Mouse (Mus musculus) cerebellum, adult 9-11 months (tissue): ENCODE data around the gene Tns2.
"Not testable (repeated sequence)": the region's sequence is repeated elsewhere in the genome, so short reads cannot be mapped to it uniquely, and the experiment has no call there.

ENCODE experiments used
- DNase-seq: peaks from one replicate; pipeline ENCODE4 v3.0.0; 2022

The Tns2 gene

DNA sequence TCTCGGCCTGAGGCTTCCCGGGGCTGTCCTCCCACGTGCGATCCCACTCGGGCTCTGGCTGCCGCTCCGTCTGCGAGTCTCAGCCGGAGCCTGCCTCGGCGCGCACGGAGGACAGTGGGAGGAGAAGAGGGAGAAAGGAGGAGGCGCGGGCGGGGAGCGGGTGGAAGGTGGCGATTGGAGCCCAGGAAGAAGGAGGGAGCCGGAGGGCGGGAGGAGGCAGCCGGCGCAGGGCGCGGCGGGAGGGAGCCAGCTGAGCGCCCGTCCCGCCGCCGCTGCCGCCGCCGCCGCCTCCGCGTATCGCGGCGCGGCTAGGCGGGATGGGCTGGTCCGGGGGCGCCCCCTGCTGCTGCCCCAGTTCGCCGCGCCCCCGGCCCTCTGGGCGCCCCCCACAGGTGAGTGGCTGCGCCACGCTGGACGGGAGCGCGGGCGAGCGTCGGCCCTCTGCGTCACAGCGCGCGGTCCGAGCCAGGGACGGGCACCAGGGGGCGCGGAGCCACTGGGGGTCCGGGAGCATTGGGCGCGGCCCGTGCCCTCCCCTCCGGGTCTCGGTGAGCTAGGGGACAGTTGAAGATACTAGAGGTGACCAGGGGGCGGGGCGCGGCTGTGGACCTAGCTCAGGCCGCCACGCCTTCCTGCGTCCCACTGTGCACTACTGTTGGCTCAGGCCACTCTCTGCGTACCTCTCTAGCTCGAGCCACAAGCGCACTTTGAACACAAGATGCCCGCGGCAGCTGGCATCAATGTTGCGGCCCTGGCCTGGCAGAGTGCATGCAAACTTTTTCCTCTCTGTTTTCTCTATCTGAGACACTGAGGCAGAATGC lies at the start of gene Tns2:
Gene Tns2, plus strand, starts transcription at position 253 of the 821 bp plus-strand sequence.
- peak; percentile 76 for DNase-seq

DNA sequence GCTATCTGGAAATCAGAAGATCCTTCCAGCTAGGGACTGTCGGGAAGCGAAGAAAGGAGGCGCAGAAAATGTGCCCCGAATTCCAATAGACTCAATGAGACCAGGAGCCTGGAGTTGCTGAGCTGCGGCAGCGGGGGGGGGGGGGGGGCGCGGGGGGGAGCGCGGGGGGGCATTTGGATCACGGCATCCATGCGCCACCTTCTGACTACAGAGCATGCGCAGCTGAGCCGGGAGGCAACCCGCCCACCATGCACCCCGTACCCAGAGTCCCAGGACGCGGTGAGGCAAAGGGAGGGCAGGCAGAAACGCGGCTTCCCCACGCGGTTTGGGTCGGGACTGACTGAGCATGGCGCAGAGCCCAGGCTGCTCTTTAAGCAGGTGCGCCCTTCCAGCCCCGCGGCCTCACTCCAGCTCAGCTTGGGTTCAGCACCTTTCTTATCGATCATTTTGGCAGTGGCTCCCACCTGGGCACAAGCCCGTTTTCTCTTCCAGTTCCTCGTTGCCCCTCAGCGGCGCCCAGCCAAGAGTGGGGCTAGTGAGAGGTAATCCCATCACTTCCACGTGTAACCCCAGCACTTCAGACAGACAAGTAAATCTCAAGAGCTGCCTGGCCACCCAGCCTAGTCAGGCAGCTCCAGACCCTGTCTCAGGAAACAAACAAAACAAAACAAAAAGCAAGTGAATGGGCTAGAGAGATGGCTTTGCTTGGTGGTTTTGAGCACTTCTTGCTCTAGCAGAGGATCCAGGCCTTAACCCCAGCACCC lies 48.1 kb upstream of the Tns2 start:
- DNase-seq = peak; percentile 29

DNA sequence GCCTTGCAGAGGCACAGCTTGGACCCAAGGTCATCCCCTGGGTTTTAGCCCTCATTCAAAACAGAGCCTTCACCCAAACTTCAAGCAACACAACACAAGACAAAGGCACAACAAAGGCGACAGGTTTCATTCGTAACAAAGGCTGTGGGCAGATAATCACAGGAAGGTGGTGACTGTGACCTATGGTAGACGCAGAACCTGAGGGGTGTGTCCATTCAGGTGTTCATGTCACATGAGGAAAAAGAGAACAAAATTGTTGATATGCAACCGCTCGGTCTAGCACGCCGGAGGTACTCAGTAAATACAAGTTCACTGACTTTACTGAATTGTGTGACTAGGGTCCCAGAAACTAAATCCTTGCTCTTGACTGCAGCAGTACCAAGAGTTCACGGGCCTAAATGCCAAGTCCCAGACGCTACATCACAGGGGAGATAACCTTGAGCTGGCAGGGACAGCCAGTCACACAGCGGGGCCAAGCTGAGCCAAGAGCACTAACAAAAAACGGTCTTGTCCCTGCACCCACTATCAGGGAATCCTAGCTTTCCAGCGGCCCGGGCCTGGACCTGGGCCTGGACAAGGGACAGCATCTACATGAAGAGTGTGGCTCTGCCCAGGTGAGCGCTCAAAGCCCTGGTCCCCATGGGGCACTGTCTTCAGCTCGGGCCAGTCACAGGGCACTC lies 43.6 kb upstream of the Tns2 start:
- no peak for DNase-seq

DNA sequence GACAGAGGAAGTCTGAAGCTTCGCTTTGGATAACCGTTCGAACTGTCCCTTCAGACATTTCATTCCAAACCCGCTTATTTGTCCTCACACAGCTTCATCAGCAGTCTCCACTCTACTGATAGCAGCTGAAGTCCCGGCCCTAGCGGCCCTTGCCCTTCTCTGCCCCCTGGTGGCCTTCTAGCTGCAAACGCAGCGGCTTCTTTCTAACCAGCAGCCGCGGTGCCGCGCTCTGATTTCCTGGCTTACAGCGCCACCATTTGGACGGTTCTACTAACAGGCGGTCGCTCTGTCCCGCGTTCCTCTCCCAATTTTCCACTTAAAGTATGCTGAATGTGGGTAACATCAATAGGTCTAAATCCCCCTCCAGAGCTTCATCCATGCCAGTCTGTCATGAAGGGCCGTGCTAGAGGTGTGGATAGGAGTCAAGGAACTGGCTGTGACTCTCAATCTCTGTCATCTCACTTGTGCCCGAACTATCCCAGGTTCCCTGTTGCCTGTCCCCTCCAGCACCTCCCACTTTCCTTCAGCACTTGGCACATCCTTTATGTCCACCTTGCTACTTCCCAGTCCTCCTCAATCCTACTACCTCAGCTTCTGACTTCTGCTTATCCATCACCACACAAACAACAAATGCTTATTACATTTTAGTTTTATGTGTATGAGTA lies 34.4 kb upstream of the Tns2 start:
- DNase-seq = peak; percentile 88

DNA sequence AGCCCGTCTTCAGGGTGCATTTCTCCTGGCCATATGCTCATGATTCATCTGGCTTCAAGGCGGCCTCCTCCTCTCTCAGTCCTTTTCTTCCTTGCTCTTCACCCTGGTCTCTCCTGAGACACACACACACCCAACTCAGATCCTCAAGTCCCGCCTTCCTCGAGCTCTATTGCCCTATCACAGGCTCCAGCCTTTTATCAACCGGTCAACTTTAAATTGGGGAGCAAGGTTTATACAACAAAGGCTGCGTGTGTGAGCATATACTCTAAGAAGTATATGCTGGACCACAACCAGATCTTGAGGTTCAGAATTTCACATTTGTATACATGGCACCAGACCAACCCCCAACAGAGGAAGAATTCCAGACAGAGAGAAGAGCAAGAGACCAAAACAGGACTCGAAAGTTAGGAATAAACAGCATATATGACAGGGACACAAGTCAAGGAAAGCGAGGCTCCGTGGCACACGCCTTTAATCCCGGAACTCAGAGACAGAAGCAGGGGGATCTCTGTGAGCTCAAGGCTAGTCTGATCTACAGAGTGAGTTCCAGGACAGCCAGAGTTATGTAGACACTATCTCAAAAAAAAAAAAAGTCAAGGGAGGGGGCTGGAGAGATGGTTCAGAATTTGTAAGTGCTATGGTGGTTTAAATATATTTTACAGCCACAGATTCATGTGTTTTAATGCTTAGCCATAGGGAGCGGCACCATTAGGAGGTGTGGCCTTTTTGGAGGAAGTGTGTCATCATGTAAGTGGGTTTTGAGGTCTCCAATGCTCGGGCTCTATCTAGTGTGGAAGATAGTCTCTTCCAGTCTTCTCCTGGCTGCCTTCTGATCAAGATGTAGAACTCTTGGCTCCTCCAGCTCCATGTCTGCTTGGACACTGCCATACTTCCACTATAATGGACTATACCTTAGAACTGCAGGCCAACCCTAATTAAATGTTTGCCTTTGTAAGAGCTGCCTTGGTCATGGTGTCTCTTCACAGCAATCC lies 29.4 kb upstream of the Tns2 start:
- DNase-seq = no peak

DNA sequence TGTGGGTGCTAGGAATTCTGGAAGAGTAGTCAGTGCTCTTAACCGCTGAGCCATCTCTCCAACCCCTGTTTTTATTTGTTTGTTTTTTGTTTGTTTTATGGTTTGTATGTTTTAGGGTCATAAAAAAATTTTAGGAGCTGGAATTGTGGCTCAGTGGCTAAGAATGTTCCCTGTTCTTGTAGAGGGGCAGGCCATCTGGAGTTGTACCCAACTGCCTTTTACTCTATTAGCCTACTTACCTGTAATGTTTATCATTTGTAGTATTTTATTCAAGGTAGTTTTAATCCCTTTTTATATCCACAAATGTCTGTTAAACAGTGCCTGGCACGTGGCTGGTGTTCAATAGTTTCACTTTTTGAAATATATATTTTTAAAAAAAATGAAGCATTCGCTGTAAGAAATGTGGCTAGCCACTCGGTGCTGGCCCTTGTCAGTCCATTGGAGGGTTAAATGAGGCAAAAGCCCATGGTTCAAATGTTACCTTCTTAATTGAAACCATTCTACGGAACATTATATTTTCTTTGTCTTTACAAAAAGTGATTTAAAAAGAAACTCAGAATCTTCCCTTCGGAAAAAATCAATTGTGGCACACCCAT lies 27.2 kb upstream of the Tns2 start:
- no peak for DNase-seq

DNA sequence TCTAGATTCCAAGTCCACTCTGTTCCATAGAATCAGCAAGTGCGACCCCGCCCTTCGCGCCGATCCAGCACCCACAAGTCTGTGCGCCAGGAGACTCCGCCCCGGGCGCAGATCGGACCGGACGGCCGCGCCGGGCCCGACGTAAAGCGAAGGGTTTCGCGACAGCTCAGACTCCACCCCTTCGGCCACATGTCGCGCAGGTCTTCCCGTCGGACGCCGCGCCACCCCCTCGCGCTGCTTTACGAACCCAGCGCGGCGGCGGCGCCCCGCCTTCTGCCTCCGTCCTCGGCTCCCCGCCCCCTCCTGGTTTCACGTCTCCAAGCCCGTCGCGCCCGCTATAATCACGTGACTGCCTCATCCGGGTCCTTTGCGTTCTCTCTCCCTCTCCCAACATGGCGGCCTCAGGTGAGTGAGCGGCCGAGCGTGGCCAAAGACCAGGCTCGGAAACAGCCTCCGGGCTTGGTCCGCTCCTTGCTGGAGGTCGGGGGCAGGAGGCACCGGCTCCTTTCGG lies 26.6 kb upstream of the Tns2 start, which contains the start of gene Eif4b:
Gene Eif4b, plus strand, starts transcription at position 215 of the 511 bp plus-strand sequence.
- peak; percentile 99 for DNase-seq

DNA sequence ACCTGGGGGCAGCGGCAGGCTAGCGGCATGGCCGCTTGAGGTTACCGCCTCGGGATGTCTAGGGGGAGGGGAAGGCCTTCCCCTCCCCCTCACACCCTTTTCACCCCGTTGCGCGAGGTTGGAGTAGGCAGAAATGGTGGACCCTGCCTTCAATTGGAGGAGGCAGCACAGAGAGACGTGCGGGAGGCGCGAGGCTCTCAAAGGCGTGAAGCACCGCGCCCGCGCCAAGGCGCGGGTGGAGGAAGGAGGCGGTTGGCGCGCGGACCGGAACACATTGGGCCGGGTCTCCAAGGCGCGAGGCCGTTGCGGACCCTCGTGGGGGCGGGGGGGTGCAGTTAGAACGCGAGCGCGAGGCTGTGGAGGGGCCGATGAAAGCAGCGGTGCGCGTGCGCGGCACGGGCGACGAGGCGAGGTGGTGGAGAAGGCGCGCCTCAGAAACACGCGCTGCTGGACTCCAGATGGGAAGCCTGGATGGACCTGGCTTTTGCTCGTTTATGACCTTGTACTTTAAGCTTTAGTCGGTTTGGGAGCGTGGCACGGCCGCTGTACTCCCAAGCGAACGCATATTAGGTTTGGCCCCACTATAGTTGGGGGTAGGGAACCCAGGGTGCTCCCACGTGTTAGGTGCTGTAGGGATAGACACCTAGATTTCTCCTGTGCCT lies 26.0 kb upstream of the Tns2 start:
- peak; percentile 81 for DNase-seq

DNA sequence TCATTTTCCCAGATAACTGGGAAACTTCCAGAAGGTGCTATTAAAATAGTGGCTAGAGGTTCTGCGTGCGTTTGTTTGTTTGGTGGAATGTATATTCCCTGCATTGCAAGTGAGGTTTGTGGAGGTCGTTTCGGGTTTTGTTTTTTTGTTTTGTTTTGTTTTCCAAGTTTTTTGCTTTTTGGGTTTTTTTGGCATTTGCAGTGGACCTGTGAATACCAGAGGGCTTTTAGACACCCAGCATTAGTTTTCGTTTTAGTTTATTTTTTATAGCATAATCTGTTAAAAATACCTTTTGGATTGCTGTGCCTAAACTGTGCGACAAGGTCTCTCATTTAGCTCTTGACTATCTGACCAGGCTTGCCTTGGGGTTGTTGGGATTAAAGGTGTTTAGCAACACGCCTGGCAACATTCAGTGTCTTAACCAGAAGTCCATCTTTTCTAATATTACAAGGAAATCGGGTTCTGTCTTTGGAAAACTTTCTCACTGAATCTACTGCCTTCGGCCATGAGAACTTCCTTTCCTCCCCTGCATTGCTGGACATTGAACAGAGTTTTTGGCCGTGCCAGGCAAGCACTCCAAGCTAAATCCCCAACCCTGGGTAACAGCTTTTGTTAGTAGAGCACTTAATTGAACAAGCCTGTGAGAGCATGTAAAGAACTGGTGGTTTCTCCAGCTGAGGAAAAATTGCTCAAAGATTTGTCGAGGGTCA lies 25.2 kb upstream of the Tns2 start:
- no peak for DNase-seq

DNA sequence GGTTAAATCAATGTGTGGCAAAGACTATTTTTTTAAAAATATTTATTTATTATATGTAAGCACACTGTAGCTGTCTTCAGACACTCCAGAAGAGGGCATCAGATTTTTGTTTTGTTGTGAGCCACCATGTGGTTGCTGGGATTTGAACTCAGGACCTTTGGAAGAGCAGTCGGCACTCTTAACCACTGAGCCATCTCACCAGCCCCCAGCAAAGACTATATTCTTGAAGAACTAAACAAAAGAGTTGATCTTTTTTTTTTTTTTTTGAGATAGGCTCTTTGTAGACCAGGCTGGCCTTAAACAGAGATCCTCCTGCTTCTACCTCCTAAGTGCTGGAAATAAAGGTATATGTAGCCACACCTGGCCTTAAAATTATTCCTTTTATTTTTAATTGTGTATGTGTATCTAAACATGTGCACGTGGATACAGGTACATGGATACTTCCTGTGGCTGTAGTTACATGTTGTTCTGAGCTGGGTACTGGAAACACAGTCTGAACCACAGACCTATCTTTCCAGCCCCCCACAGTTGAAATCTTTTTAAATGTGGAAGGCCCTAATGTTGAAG lies 23.0 kb upstream of the Tns2 start:
- DNase-seq = no peak

DNA sequence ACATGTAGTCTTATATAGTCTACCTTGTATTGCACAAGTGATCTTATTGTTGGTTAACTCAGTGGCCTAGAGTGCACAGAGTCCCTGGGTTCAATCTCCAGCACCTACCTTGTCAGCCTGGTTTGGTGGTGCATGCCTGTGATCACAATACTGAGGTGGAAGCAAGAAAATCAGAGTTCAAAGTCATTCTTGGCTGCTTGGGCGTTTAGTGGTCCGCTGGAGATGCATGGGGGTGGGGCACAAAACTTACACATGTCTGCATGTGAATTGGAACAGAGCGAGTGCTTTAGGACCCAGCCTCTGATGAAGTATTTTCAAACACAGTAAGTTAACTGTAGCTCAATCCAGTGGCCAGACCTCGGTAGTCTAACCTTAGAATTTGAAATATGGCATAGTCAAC lies 21.0 kb upstream of the Tns2 start:
- DNase-seq = no peak

DNA sequence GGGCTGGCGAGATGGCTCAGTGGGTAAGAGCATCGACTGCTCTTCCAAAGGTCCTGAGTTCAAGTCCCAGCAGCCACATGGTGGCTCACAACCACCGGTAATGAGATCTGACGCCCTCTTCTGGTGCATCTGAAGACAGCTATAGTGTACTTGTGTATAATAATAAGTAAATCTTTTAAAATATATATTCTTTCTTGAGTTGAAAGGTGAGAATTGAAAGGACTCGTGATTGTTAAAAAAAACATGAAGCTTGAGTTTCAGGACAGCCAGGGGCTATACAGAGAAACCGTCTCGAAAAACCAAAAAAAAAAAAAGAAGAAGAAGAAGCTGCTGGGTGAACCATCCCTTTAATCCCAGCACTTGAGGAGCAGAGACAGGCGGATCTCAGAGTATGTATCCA lies 20.3 kb upstream of the Tns2 start:
- DNase-seq = not testable (repeated sequence)

DNA sequence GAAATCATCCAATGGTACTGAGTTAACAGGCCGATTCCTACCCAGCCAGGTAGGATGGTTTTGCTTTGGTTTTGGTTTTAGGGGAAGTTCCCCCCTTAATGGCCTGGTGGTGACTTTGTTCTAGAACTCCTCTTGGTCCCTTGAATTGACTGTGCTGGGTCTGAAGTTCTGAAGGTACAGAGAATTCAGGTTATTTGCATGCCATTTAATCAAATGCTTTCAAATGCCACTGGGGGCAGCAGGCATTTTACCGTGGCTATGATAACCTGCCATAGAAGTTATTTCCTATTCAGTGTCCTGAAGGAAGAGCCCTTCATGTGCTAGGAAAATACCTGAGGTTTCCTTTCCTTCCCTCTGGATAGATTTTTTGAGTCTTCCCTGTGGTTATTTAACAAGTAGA lies 19.8 kb upstream of the Tns2 start:
- DNase-seq = no peak

DNA sequence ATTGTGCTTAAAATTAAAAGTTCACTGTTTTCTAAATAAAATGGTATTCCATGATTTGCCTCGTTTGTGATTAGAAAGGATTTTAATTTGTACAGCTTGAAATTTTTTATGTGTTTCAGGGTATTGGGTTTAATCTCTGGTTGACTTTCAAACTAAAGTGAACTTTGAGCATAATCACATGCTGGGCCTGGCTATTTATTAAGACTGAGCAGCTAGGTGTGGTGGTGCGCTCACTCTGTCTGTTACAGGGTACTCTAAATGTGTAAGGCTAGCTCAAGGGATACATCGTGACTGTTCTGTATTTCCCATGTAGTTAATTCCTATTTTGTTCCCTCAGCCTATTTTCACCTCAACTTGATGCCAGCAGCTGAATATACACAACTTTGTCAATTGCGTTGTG lies 18.1 kb upstream of the Tns2 start:
- no peak for DNase-seq

DNA sequence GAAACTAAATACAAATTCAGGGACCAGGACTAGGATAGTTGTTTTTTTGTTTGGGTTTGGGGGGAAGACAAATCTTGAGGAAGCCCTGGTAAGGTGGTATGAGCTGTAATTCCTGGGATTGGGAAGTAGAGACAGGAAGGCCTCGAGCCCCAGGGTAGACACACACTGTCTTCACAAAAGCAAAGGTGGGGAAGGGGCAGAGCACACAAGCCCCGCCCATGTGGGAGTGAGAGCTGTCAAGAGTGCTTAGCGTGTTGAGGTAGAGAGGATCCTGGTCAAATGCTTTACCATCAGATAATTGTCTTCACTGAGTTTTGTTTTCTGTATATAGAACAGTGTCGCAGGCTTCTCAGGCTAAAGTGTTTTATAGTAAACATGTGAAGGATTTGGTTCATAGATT lies 17.2 kb upstream of the Tns2 start:
- no peak for DNase-seq

DNA sequence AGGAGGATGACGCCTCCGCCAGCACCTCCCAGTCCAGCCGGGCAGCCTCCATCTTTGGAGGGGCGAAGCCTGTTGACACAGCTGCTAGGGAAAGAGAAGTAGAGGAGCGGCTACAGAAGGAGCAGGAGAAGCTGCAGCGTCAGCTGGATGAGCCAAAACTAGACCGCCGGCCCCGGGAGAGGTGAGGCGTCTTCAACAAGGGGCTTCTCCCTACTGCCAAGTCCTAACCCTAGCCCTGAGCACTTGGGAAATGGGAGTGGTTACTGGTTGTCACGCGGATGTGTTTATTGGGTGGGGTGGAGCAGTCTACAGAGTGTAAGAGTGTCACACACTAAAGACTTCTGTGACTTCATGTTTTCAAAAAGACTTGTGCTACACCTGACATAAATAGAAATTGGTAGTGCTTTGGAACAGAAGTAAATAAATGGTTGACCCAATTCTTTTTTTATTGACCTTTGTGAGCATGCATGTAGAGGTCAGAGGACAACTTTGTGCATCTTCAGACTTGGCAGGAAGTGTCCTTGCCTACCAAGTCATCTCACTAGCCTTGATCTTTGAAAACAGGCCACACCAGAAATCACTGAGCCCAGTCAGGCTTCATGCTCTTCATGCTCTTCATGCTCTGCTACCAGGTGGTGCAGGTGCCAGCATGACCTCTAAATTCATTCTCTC lies 10.2 kb upstream of the Tns2 start:
- no peak for DNase-seq

DNA sequence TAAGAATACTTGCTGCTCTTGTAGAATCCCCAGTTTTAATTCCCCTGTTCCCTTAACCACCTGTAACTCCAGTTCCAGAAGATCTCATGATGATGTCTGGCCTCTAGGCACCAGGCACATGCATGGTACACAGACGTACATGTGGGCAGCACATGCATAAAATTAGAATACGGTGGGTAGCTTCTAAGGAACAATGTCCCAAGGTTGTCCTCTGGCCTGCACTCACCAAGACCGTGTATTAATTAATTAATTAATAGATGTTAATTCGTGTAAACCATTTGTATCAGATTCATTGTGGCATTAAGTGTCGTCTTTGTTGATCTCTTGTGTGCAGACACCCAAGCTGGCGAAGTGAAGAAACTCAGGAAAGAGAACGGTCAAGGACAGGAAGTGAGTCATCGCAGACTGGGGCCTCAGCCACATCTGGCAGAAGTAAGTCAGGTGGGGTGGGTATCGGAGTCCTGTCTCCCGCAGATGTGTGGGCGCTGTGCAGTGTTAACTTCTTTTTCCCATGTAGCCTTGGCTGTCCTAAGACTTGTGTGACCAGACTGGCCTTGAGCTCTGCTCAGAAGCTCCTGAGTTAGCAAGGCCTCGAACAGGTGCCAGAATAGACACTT lies 9.0 kb upstream of the Tns2 start:
- no peak for DNase-seq

DNA sequence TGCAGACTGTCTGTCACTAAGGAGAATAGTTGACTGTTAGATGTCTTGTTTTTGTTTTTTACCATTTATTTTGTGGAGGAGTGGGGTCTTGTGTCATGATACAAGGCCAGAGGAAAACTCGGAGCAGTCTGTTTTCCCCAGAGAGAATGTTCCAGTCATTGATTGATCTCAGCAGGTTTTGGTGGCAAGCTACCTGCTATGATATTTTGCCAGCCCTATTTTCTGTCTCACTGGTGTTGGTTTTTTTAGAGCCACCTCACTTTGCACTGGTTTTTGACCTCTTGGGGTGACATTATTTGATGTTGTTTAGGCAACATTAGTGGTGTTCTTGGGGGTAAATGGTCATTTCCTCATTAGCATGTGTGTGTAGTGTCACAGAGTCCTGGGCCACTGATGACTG lies 8.5 kb upstream of the Tns2 start:
- no peak for DNase-seq

DNA sequence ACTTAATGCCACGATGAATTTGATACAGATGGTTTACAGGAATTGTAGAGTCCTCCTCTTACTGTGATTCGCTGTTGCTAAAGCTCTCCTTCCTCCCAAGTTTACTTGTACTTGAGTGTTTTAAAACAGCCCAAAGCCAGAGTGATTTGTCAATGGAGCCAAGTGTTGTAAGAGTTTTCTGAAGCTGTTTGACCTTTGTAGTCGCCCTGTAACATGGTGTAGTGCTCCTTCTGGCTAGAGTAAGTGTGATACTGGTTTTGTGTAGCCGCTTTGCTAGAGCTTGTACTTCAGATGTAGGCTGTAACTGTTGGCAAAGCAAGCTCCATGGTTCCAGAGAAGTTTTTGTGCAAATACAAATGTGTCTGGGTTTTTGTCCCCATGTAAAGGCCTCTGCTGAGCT lies 8.0 kb upstream of the Tns2 start:
- no peak for DNase-seq
